Mouse (Mus musculus) 416B (cell line): Measurements from ENCODE around the gene Fto.

Source experiments
- DNase-seq: peaks from one replicate; pipeline ENCODE4 v3.0.0; 2011; ENCODE audit warnings: low read depth

Gene Fto

DNA sequence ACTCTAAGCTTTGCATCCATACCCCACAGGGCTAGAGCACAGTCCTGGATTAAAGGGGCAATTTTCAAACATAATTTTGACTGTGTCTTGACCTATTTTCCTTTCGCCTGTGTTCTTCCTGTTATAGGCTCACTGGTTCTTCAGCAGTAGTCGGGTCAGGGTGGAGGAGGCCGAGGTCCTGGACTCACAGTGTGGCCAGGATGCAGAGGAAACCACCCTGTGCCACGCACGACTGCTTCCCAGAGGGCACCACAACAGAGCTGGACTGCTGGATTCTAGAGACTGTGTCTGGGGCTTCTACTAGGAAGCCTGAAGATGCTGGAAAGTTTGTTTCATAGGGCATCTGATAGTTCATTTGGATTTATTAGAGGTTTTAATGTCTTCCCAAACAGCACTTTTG lies 366.8 kb downstream of the Fto start:
- no peak for DNase-seq

DNA sequence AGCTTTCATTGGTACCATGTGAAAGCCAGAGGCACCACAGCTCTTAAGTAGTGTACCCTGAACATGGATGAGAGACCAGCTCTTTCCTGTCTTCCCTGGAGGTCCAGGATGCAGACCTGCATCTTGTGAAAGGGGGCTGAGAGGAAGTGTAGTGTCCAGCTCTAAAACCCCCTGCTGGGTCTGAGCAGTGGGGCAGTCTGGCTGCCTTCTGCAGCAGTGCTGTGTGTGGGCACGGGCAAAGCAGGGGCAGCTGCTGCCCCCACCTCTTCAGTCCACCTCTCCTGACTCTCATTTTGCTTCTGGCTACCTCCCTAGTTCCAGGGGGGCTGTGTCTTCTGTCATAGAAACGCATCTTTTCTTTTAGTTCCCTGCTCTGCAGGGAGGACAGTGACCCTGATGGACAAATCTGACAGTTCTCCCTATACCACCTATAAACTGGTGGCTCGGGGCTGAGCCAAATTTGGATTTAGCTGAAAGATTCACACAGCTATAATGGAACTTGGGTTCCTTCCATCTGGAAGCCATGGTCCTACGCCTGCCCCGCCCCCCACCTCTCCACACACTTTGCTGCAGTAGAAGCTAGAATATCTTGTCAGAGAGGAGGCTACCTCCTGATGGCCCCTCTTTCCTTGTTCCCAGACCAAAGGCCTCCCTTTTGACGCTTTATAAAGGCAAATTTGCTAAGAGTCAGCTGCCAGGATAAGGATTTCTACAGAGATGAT lies 371.4 kb downstream of the Fto start:
- no peak for DNase-seq

DNA sequence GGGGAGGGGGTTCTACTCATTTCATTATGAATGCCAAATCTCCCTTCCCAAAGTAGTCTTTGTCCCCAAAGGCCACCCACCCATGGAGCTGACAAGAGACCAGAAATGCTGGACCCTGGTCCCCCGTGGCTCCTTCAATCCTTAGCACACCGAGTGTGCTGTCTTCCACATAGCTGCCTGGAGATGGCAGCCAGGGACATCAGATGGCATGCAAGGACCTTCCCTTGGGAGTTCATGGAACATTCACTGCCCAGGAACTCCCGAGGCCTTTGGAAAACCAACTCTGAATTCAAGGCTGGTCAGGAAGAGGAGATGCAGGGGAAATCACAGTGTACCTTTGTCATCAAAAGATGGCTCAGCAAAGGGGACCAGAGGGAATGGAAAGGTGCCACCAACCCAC lies 372.1 kb downstream of the Fto start:
- no peak for DNase-seq

DNA sequence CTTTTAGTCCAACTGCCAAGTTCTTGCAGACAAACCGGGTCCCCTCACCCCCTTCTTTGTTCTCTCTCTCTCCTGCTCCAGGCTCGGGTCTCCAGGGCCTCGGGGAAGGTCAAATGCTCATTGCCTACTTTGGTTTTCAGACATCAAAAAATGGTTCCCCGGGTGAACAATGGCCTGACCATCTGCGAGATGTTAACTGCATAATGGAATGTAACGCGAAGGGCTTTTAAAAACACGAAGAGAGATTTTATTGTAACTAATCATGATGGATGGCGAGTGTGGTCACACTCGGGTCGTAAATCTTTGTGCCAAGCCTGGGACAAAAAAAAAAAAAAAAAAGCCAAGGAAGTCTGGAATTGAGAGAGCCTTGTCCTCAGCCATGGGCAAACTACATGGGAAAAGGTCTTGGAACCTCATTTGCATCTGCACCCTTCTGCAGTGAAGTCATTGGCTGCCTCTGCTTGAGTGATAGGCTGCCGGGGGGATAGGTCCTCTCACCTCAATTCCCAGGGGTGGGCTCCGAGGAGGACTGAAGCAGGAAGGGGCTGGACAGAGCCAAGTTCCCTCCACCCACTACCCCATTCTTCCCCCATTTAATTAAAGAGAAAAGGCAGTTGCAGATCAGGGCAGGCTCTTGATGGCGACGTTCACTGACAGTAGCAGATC lies 378.9 kb downstream of the Fto start:
- DNase-seq, result no peak

DNA sequence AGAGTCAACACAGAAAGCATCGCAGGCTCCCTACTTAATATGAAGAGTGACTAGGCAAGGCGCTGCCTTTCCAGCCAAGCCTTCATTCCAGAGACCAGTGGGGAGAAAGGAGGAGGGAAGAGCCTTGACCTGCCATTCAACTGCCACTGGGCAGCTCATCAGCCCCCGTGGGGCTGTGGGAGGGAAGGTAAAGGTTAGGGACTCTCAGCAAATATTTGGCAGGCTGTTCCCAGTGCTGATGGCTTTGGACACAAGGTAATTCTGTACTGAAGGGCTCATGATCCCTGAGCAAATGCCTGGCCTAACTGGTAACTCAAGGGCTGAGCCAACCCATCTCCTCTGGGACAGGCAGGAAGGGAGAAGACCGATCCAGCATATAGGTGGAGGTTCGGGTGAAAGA lies 393.2 kb downstream of the Fto start:
- no peak for DNase-seq

DNA sequence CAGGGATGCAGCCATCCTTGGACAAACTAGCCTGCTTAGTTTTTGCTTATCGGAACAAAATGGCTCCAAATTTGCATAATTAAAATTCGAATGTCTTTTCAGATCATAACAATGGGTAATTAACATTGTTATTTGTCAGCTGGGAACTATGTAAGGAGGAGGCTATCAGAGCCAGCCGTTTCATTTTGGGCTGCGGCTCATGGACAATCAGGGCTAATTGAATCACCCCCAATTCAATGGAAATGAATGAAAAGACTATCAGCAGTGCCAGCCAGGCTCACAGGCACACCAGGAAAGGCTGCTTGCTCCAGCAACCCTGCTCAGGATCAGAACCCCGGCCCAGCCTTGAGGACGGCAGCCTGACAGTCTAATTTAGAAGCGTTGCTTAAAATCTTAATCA lies 395.3 kb downstream of the Fto start:
- no peak for DNase-seq

DNA sequence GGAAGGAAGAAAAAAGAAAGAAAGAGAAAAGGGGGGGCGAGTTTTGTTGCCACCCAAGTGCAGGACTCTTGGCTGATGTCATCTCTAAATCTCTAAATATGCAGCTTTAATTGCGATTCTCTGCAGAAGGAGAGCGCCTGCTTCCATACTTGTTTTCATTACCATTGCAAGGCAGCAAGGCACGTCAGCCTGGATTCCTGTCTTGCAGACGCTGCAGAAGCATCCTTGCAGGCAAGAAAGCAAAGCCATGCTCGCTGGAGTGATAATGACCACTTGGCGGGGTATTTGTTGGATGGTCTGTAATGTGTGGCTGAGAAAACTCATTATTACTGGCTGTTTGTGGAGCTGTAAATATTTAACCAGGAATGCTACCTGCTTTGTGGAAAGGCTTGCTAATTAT lies 396.4 kb downstream of the Fto start:
- DNase-seq, result no peak

DNA sequence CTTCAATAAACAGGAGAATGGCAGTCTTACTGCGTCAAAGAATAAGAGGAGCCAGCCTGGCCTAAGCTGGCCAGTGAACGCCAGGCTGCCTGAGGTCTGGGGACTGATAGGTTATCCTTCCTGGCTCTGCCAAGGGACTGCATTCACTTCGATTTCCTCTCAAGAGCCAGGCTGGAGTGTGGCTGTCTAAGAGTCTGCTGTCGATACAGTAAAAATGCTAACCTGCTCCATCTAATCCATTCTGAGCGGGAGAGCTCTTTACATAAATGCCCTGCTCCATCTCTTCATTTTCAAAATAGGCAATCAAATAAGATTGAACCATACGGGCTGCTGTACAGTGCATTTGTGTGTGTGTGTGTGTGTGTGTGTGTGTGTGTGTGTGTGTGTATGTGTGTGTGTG lies 397.9 kb downstream of the Fto start:
- DNase-seq, result no peak

DNA sequence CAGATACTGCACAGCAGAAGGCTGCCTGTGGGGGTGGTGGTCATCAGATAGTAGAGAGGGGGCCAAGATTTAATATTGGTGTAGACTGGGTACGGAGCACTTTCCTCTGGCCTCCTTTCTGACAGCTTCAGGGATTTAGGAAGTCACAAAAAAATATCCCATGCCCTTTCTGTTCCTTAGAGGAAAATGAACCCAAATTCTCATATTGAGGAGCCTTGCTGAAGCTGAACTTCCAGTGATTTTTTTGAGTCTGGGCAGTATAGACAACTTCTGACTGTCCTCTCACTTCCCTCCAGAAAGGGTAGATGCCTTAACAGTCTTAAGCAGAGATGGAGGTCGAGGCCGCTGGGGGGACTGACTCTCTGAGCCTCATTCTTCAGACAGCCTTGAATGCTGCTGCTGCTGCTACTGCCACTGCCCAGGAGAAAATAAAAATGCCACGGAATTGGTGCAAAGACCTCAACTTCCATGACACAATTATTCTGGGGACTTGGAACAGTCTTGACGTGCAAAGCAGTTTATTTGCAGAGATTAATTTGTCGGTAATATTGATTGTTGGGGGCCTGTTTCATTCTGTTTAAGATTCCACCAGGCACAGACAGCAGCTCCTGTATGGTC lies 398.8 kb downstream of the Fto start:
- DNase-seq, result no peak

DNA sequence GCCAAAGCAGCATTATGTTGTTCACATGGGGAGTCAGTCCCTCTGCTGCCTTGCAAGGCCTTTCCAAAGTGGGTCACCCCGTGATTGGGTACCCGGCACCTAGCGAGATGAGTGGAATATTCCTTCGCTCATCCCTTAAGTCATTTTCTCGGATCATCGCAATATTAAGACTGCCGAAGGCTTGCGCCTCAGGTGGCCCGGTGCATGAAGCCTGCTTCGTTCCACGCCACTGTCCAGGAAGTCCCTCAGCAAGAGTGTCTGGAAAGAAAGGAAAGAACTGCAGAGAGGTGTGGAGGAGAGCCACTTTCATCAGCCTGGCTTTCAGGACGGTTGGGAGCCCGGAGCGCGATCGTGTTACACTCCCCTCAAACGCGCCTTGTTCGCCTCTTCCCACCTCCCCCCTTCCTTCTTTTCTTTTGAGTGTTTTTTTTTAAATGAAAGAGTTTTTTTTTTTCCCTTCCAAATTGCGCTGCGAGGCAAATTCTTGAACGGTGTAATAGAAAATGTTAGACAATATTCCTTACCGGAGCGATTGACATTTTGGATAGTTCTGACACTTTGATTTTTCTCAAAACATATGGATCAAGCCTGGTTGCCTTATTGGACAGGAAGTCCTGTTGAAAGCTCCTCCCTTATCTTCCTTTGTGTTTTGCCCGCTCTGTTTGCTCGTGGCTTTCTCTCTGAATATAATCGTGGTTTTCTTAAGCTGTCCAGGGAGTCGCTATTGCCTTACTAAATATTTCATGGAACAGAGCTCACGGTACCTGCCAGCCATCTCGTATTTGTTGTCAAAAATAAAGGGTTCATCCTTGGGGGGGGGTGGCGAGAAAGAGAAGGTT lies 399.6 kb downstream of the Fto start:
- DNase-seq, result no peak

DNA sequence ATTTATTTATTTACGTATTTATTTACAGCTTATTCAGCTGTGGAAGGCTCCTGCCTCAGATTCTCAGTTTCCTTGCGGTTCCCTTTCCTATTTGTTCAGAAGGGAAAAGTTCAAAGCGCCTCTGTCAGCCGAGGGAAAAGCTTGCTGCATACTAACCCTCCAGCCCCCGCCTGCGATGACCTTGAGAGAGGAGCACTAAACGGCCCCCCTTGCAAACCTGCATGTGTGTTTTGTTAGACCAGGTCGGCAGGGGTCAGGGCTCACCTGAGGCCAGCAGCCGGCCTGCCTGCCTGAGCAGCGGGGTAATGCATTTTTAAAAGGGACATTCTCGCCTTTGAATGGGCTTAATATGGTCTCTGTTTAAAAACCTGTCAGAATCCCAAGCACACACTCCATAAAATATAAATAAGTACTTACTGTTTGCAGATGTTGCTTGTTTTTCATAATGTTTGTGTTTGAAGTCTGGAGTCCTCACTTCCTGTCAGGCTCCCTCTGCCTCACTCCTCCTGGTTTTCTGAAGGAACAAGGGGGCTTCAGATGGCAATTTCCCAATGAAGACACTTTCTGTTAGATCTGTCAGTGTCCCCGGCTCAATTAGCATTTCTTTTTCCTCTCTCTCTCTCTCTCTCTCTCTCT lies 400.5 kb downstream of the Fto start:
- DNase-seq, result no peak

DNA sequence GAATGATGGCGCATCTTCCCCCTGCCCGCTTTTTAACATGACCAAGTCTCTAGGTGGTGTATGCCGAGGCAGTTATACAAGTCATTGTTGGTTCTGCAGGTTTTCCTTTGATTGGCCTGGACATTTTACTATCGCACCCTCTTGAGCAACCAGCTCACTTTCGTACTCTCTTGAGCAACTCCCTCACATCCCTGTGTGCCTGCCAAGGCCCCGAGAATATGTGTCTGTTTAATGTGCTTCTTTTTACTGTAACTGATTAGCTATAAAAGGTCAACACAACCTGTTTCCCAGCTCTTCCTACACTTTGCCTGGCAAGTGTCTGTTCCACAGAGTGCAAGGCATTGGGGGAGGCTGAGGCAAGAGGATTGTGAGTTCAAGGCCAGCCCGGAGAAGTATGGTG lies 401.4 kb downstream of the Fto start:
- DNase-seq, result no peak

DNA sequence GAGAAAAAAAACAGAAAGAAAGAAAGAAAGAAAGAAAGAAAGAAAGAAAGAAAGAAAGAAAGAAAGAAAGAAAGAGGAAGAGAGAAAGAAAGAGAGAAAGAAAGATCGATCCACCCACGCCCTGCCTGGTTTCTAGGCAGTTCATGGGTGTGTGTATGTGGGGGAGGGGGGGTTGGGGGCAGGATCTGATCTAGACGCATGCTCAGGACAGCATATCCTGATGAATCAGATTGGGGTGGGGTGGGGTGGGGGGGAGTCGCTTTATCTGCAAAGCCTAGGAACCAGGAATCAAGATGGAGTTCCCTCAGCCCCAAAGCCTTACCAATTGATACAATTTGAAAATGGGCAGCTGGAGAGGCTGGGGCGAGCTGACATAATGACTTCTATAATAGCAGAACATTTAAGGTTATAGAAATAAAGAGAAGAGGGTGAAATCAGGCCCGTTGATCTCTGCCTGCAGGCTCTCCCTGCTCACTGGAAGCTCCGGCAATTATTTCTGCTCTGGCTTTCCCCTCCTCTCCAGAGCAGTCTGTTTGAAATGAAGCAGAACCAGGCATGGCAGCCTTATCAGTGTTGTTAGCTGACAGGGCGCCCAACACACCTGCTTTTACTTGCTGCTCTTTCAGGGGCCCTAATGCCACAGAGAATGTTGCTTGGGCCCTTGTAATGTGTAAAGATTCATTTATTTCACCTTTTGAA lies 402.2 kb downstream of the Fto start:
- no peak for DNase-seq
